Mouse (Mus musculus) thymus, postnatal 10 days (tissue): ENCODE results near the gene Aurka.
A peak's percentile ranks its signal among the peaks of the same experiment; 100 is the strongest.

Experiments used
- DNase-seq, 2 experiments: peaks; one replicate each; pipeline ENCODE4 v3.0.0; 2021; ENCODE audit warnings: low spot score in 2 of 2

The Aurka gene

GRCm38 (mm10) chr2:172381341-172381740 is 11.0 kb upstream of the Aurka start:
- DNase-seq = peak in 1 of 2 experiments; percentile 49

- DNase-seq = no peak
Measured at GRCm38 (mm10) chr2:172380513-172380912, 10.2 kb upstream of the Aurka start.

- DNase-seq = peak; percentile 57 to 79
Measured at GRCm38 (mm10) chr2:172378332-172378731, 8.0 kb upstream of the Aurka start.

GRCm38 (mm10) chr2:172376999-172377515 is 6.7 kb upstream of the Aurka start:
- DNase-seq = no peak

- DNase-seq = no peak
Measured at GRCm38 (mm10) chr2:172376551-172376950, 6.2 kb upstream of the Aurka start.

GRCm38 (mm10) chr2:172371258-172371657 is 923 bp upstream of the Aurka start:
- no peak for DNase-seq

GRCm38 (mm10) chr2:172363176-172363575 is 7.2 kb downstream of the Aurka start:
- no peak for DNase-seq

- DNase-seq = no peak
Measured at GRCm38 (mm10) chr2:172355833-172356232, 14.5 kb downstream of the Aurka start.

GRCm38 (mm10) chr2:172354761-172355160 is 15.6 kb downstream of the Aurka start:
- no peak for DNase-seq

GRCm38 (mm10) chr2:172353218-172353617 is 17.1 kb downstream of the Aurka start:
- DNase-seq = no peak

- no peak for DNase-seq
Measured at GRCm38 (mm10) chr2:172350773-172351172, 19.6 kb downstream of the Aurka start.

GRCm38 (mm10) chr2:172349776-172350175 is 20.6 kb downstream of the Aurka start:
- no peak for DNase-seq

GRCm38 (mm10) chr2:172348297-172348950 is 21.9 kb downstream of the Aurka start:
- no peak for DNase-seq

GRCm38 (mm10) chr2:172346933-172347611 is 23.3 kb downstream of the Aurka start:
- DNase-seq = no peak

- DNase-seq = no peak
Measured at GRCm38 (mm10) chr2:172346034-172346929, 24.1 kb downstream of the Aurka start.

GRCm38 (mm10) chr2:172345258-172345738 is 25.0 kb downstream of the Aurka start, which contains the start of gene Fam210b:
Fam210b (plus strand) TSS chr2:172345565.
- peak; percentile 93 to 94 for DNase-seq

GRCm38 (mm10) chr2:172344669-172345068 is 25.7 kb downstream of the Aurka start:
- no peak for DNase-seq

GRCm38 (mm10) chr2:172343751-172344150 is 26.6 kb downstream of the Aurka start:
- no peak for DNase-seq

GRCm38 (mm10) chr2:172341606-172342005 is 28.7 kb downstream of the Aurka start:
- DNase-seq = no peak

GRCm38 (mm10) chr2:172340936-172341335 is 29.4 kb downstream of the Aurka start:
- no peak for DNase-seq

- no peak for DNase-seq
Measured at GRCm38 (mm10) chr2:172338206-172338942, 32.0 kb downstream of the Aurka start.
